Mouse (Mus musculus) left cerebral cortex, postnatal 4 days (tissue): Measurements from ENCODE around the gene Kcnab2. TPM values are rescaled to one million over a fixed set of nuclear protein-coding genes. Genes with fewer than 3 reads are reported as not detected.

Experiments
- total RNA-seq, 2 experiments: library from RNA; stranded (reverse); gene quantifications; 2 replicates each; pipeline ENCODE4 v1.2.3; 2021

Kcnab2 gene
- total RNA-seq, 2 experiments from 2014 or later, result 35.0 to 43.6 TPM

Other genes with a start within 250 kb of the Kcnab2 start
- gene Gpr153, start 203.6 kb downstream of the Kcnab2 start, total RNA-seq, result 10 to 100 TPM; 28.6 to 31.1 TPM
- gene Hes3, start 186.2 kb downstream of the Kcnab2 start, total RNA-seq, result under 1 TPM in 1 of 2 experiments, not detected in 1; 0.20 TPM
- 10 to 100 TPM; 22.8 to 23.4 TPM for gene Icmt, start 180.6 kb downstream of the Kcnab2 start, total RNA-seq
- gene Rnf207, start 158.9 kb downstream of the Kcnab2 start, total RNA-seq, result 1 to 10 TPM; 3.0 to 3.8 TPM
- gene Rpl22, start 152.1 kb downstream of the Kcnab2 start, total RNA-seq, result 100 to 1,000 TPM; 335 to 363 TPM
- 100 to 1,000 TPM; 185 to 191 TPM for gene Chd5, start 139.2 kb downstream of the Kcnab2 start, total RNA-seq
- gene Nphp4, start 1.2 kb downstream of the Kcnab2 start, total RNA-seq, result 10 to 100 TPM; 10.5 to 12.1 TPM